Comparison of ENCODE assay signal across 8 mouse cellular contexts in the genomic region with DNA sequence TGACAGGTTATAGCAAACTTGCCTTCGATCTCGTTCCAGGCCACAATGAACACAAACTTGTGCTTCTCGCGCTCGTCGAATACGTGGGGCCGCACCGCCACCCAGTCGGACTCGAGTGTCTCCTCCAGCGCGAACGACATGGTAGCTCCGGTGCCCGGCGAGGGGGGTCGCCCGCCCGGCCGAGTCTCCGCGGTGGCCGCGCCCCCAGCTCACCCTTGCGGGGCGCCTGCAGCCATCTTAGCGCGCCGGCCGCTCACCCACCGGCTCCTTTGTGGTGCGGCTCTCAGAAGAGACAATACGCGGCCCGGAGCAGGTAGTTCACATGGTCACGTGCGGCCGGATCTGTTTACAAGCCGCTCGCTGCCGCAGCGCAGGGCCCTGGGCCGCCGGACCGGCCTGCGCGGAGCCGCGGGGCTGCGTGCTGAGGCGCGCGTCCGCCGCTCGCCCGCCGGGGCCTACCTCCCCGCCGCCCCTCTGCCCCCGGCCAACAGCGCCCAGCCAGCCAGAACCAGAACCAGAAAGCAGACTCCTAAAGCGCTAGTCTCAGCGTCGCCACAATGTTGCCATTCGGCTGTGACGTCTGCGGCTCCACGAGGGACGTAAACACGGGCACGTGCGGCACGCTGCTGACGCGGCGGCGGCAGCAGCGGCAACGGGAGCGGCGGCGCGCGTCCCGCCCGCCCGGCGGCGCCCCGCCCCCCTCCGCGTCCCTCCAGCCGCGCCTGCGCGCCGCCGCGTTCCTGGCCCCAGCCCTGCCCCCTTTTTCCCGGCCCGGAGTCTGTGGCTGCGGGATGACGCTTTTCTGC. TPM values are rescaled to one million over a fixed set of nuclear protein-coding genes. Genes with fewer than 3 reads are reported as not detected.
A peak's percentile ranks its signal among the peaks of the same experiment; 100 is the strongest.
DNase-seq lines count a peak whose midpoint lies in the region; ATAC-seq lines count a peak whose summit lies in the region.

A gene (minus strand): TSS at position 642 of the 806 bp plus-strand sequence.

- peak; percentile 72 for DNase-seq in c-Kit-negative CD71-positive TER-119-positive erythroid progenitor cells, embryonic 14.5 days (ENCODE audit: low read depth, low spot score)
- DNase-seq in forebrain, embryonic 10.5 days (ENCODE audit: extremely low spot score, low spot score), result peak; percentile 87
- peak; percentile 86 to 94 for DNase-seq in kidney, postnatal 36 days
- DNase-seq in telencephalon, adult 2 months (ENCODE audit: low read depth, low spot score), result peak; percentile 74

- peak within 1 kb of the TSS; percentile 95 for H3K27ac ChIP-seq in forebrain, embryonic 10.5 days
- peak within 1 kb of the TSS; percentile 98 for H3K27ac ChIP-seq in heart, embryonic 16.5 days (ENCODE audit: low read length)
- peak within 1 kb of the TSS; percentile 96 for H3K27ac ChIP-seq in liver, embryonic 15.5 days (replicated peaks)
- H3K27ac ChIP-seq in neural tube, embryonic 12.5 days, result peak within 1 kb of the TSS; percentile 85

- H3K4me2 ChIP-seq in heart, embryonic 16.5 days (ENCODE audit: low read depth, low read length), result peak within 1 kb of the TSS; percentile 73
- H3K4me2 ChIP-seq in liver, embryonic 15.5 days, result peak within 1 kb of the TSS; percentile 93
- peak within 1 kb of the TSS; percentile 84 for H3K4me2 ChIP-seq in neural tube, embryonic 12.5 days (replicated peaks)

- WGBS in forebrain, embryonic 10.5 days, result under 1% methylated on average over 105 of the region's 105 CpGs
- under 1% methylated on average over 102 of the region's 105 CpGs for WGBS in heart, embryonic 16.5 days
- WGBS in liver, embryonic 15.5 days (ENCODE audit: insufficient replicate concordance), result under 1% methylated on average over 105 of the region's 105 CpGs
- under 1% methylated on average over 98 of the region's 105 CpGs for WGBS in neural tube, embryonic 12.5 days

- ATAC-seq in CD4-positive, CD25-positive, alpha-beta regulatory T cell, adult 4 months, result peak; percentile 81
- ATAC-seq in heart, embryonic 16.5 days (replicated peaks; ENCODE audit: extremely low read depth, insufficient read depth, low FRiP score), result peak; percentile 90
- ATAC-seq in liver, embryonic 15.5 days (ENCODE audit: insufficient read depth), result peak; percentile 84
- peak; percentile 92 for ATAC-seq in neural tube, embryonic 12.5 days (ENCODE audit: low FRiP score, low read depth)

- H3K27me3 ChIP-seq in forebrain, embryonic 10.5 days (ENCODE audit: poor library complexity, severe bottlenecking), result no peaks in the 10 kb centered on the region
- no peaks in the 10 kb centered on the region for H3K27me3 ChIP-seq in heart, embryonic 16.5 days (ENCODE audit: control insufficient read depth, insufficient read depth, low read length)
- H3K27me3 ChIP-seq in liver, embryonic 15.5 days, result no peaks in the 10 kb centered on the region
- H3K27me3 ChIP-seq in neural tube, embryonic 12.5 days (replicated peaks), result no peaks in the 10 kb centered on the region

- H3K36me3 ChIP-seq in forebrain, embryonic 10.5 days (replicated peaks), result peaks cover 6% of the 10 kb centered on the region
- no peaks in the 10 kb centered on the region for H3K36me3 ChIP-seq in heart, embryonic 16.5 days (ENCODE audit: control insufficient read depth, insufficient read depth)
- H3K36me3 ChIP-seq in liver, embryonic 15.5 days (replicated peaks), result peaks cover 5% of the 10 kb centered on the region
- peaks cover 3% of the 10 kb centered on the region; the same call in 1 of the 2 replicates for H3K36me3 ChIP-seq in neural tube, embryonic 12.5 days

- H3K4me1 ChIP-seq in forebrain, embryonic 10.5 days, result peaks cover 31% of the 10 kb centered on the region
- H3K4me1 ChIP-seq in heart, embryonic 16.5 days (ENCODE audit: control insufficient read depth, insufficient read depth, low read length), result peaks cover 17% of the 10 kb centered on the region
- H3K4me1 ChIP-seq in liver, embryonic 15.5 days (replicated peaks), result peaks cover 28% of the 10 kb centered on the region
- peaks cover 12% of the 10 kb centered on the region for H3K4me1 ChIP-seq in neural tube, embryonic 12.5 days

- peak within 1 kb of the TSS; percentile 91 for H3K4me3 ChIP-seq in forebrain, embryonic 10.5 days
- peak within 1 kb of the TSS; percentile 94 for H3K4me3 ChIP-seq in heart, embryonic 16.5 days (ENCODE audit: low read length)
- H3K4me3 ChIP-seq in liver, embryonic 15.5 days (replicated peaks), result peak within 1 kb of the TSS; percentile 98
- peak within 1 kb of the TSS; percentile 96 for H3K4me3 ChIP-seq in neural tube, embryonic 12.5 days

- H3K9ac ChIP-seq in heart, embryonic 16.5 days (ENCODE audit: low read length), result peak within 1 kb of the TSS; percentile 99
- peak within 1 kb of the TSS; percentile 97 for H3K9ac ChIP-seq in liver, embryonic 15.5 days
- peak within 1 kb of the TSS; percentile 95 for H3K9ac ChIP-seq in neural tube, embryonic 12.5 days

- H3K9me3 ChIP-seq in forebrain, embryonic 10.5 days, result no peaks in the 10 kb centered on the region
- H3K9me3 ChIP-seq in heart, embryonic 16.5 days (replicated peaks; ENCODE audit: control insufficient read depth, low read length), result no peaks in the 10 kb centered on the region
- no peaks in the 10 kb centered on the region for H3K9me3 ChIP-seq in liver, embryonic 15.5 days (replicated peaks)
- no peaks in the 10 kb centered on the region for H3K9me3 ChIP-seq in neural tube, embryonic 12.5 days

RNA-seq across cellular contexts. Expression of the gene that starts here (rescaled TPM):
- 1 to 10 TPM; 1.4 to 2.7 TPM for polyA plus RNA-seq in CD4-positive, CD25-positive, alpha-beta regulatory T cell, adult 4 months (2017; shearing (Covaris generic))
- 2.3 and 2.9 TPM in 2 replicates for polyA plus RNA-seq in forebrain, embryonic 10.5 days (2016; fragmentation: Nextera tagmentation; extraction: Ambion mirVana)
- 3.7 and 5.8 TPM in 2 replicates for polyA plus RNA-seq in heart, embryonic 16.5 days (2015; fragmentation: Nextera tagmentation; extraction: Ambion mirVana)
- 2.8 and 3.7 TPM in 2 replicates for polyA plus RNA-seq in liver, embryonic 15.5 days (2015; fragmentation: Nextera tagmentation; extraction: Ambion mirVana)
- 9.6 and 14.1 TPM in 2 replicates for polyA plus RNA-seq in neural tube, embryonic 12.5 days (2016; fragmentation: Nextera tagmentation; extraction: Ambion mirVana)

Comparison
In these comparisons a context has a peak if more than half of its experiments do, and no peak if none do; other contexts are left out.
1. Peak in every context shown above with its lines: DNase-seq, ATAC-seq, H3K4me3 ChIP-seq and H3K27ac ChIP-seq.